Mouse (Mus musculus): ENCODE data around the gene Ppp2r5c. TPM values are rescaled to one million over a fixed set of nuclear protein-coding genes. Genes with fewer than 3 reads are reported as not detected.

Ppp2r5c gene
- 100 to 1,000 TPM in 1 of 2 experiments, 10 to 100 TPM in 1; 95.9 to 105 TPM for total RNA-seq (2023)

GRCm38 (mm10) chr12:110446290-110447170 is at the start of gene Ppp2r5c:
TSS of gene Ppp2r5c (plus strand) at chr12:110447120.

GRCm38 (mm10) chr12:110601241-110602218 is 154.6 kb downstream of the Ppp2r5c start, which contains the start of gene Dync1h1:
TSS of gene Dync1h1 (plus strand) at chr12:110601452.

Other genes starting within 250 kb of the Ppp2r5c start
- not detected for gene Dio3, start 168.1 kb upstream of the Ppp2r5c start, total RNA-seq (2023)
- gene Dync1h1, start 154.3 kb downstream of the Ppp2r5c start, total RNA-seq (2023): 100 to 1,000 TPM; 152 to 157 TPM
- not detected for gene 1700001K19Rik, start 235.5 kb downstream of the Ppp2r5c start, total RNA-seq (2023)

Measured in B cell, adult 67 days (primary cell).